Mouse (Mus musculus): ENCODE results near the gene Cfap58. TPM values are rescaled to one million over a fixed set of nuclear protein-coding genes. Genes with fewer than 3 reads are reported as not detected.
A peak's percentile ranks its signal among the peaks of the same experiment; 100 is the strongest.

Gene Cfap58
- total RNA-seq, 2 experiments from 2014 or later, result 0.28 to 0.30 TPM

GRCm38 (mm10) chr19:47915251-47915650, 22.2 kb upstream of the Cfap58 start:
- no peak for DNase-seq (ENCODE audit: low spot score in 2 of 2)

- DNase-seq (ENCODE audit: low spot score in 2 of 2), result no peak
These were observed 20.1 kb upstream of the Cfap58 start for GRCm38 (mm10) chr19:47917396-47917795.

GRCm38 (mm10) chr19:47918016-47918415, 19.5 kb upstream of the Cfap58 start:
- DNase-seq (ENCODE audit: low spot score in 2 of 2), result no peak

- no peak for DNase-seq (ENCODE audit: low spot score in 2 of 2)
These were observed 18.9 kb upstream of the Cfap58 start for GRCm38 (mm10) chr19:47918455-47919101.

GRCm38 (mm10) chr19:47919126-47919965, 18.1 kb upstream of the Cfap58 start, which contains the start of the genes Cfap43 and Itprip:
Cfap43 (minus strand) TSS chr19:47919287.
Itprip (minus strand) TSS chr19:47919299.
- peak; percentile 42 to 60 for DNase-seq (ENCODE audit: low spot score in 2 of 2)

- DNase-seq (ENCODE audit: low spot score in 2 of 2), result no peak
These were observed 17.5 kb upstream of the Cfap58 start for GRCm38 (mm10) chr19:47919966-47920375.

- no peak for DNase-seq (ENCODE audit: low spot score in 2 of 2)
These were observed 11.7 kb upstream of the Cfap58 start for GRCm38 (mm10) chr19:47925819-47926218.

GRCm38 (mm10) chr19:47927032-47927431, 10.4 kb upstream of the Cfap58 start:
- no peak for DNase-seq (ENCODE audit: low spot score in 2 of 2)

GRCm38 (mm10) chr19:47929043-47929442, 8.4 kb upstream of the Cfap58 start:
- DNase-seq (ENCODE audit: low spot score in 2 of 2), result no peak

- DNase-seq (ENCODE audit: low spot score in 2 of 2), result peak in 1 of 2 experiments; percentile 39
These were observed 5.4 kb upstream of the Cfap58 start for GRCm38 (mm10) chr19:47931982-47932638.

GRCm38 (mm10) chr19:47934146-47934545, 3.3 kb upstream of the Cfap58 start:
- DNase-seq (ENCODE audit: low spot score in 2 of 2), result no peak

- no peak for DNase-seq (ENCODE audit: low spot score in 2 of 2)
These were observed 2.7 kb upstream of the Cfap58 start for GRCm38 (mm10) chr19:47934636-47935238.

GRCm38 (mm10) chr19:47935530-47935929, 1.9 kb upstream of the Cfap58 start:
- no peak for DNase-seq (ENCODE audit: low spot score in 2 of 2)

- DNase-seq (ENCODE audit: low spot score in 2 of 2), result no peak
These were observed 985 bp upstream of the Cfap58 start for GRCm38 (mm10) chr19:47936490-47936889.

- DNase-seq (ENCODE audit: low spot score in 2 of 2), result no peak
These were observed 537 bp upstream of the Cfap58 start for GRCm38 (mm10) chr19:47936938-47937337.

GRCm38 (mm10) chr19:47939361-47939760, 1.9 kb downstream of the Cfap58 start:
- peak in 1 of 2 experiments; percentile 55 for DNase-seq (ENCODE audit: low spot score in 2 of 2)

- DNase-seq (ENCODE audit: low spot score in 2 of 2), result peak in 1 of 2 experiments; percentile 4
These were observed 9.5 kb downstream of the Cfap58 start for GRCm38 (mm10) chr19:47946821-47947465.

- no peak for DNase-seq (ENCODE audit: low spot score in 2 of 2)
These were observed 13.5 kb downstream of the Cfap58 start for GRCm38 (mm10) chr19:47950946-47951345.

- no peak for DNase-seq (ENCODE audit: low spot score in 2 of 2)
These were observed 15.7 kb downstream of the Cfap58 start for GRCm38 (mm10) chr19:47953169-47953568.

GRCm38 (mm10) chr19:47958181-47958580, 20.7 kb downstream of the Cfap58 start:
- DNase-seq (ENCODE audit: low spot score in 2 of 2), result no peak
